In genomic region chr6:114397280-114397679, GRCm38 (mm10) we compare ENCODE assay signal across 8 mouse cellular contexts. TPM values are rescaled to one million over a fixed set of nuclear protein-coding genes. Genes with fewer than 3 reads are reported as not detected.
DNase-seq lines count a peak whose midpoint lies in the region; ATAC-seq and TF ChIP-seq lines count a peak whose summit lies in the region.

No protein-coding gene starts in this region.

- TF ChIP-seq CTCF in hindbrain, postnatal 0 days (IDR thresholded peaks at IDR 0.05; ENCODE audit: low read depth) = no peak

- H3K27me3 ChIP-seq in kidney, embryonic 16.5 days (ENCODE audit: insufficient read depth, low read length) = peaks cover 57% of the 10 kb centered on the region
- peaks cover 74% of the 10 kb centered on the region for H3K27me3 ChIP-seq in embryonic facial prominence, embryonic 12.5 days
- H3K27me3 ChIP-seq in hindbrain, postnatal 0 days (ENCODE audit: insufficient read depth, low read length) = peaks cover 13% of the 10 kb centered on the region
- peaks cover 33% of the 10 kb centered on the region for H3K27me3 ChIP-seq in midbrain, embryonic 16.5 days (ENCODE audit: control insufficient read depth, insufficient read depth, low read depth, low read length)

- H3K4me1 ChIP-seq in kidney, embryonic 16.5 days (ENCODE audit: insufficient read depth, low read length) = peaks cover 16% of the 10 kb centered on the region
- peaks cover 11% of the 10 kb centered on the region; the same call in 1 of the 2 replicates for H3K4me1 ChIP-seq in embryonic facial prominence, embryonic 12.5 days
- H3K4me1 ChIP-seq in hindbrain, postnatal 0 days (ENCODE audit: insufficient read depth, low read length) = no peaks in the 10 kb centered on the region
- peaks cover 3% of the 10 kb centered on the region; the same call in 1 of the 2 replicates for H3K4me1 ChIP-seq in midbrain, embryonic 16.5 days (ENCODE audit: control insufficient read depth, insufficient read depth, low read length)

- H3K4me3 ChIP-seq in kidney, embryonic 16.5 days (ENCODE audit: low read length) = peak overlapping the region; percentile 55
- peak overlapping the region; percentile 51 for H3K4me3 ChIP-seq in embryonic facial prominence, embryonic 12.5 days
- peak overlapping the region; percentile 53 for H3K4me3 ChIP-seq in hindbrain, postnatal 0 days (ENCODE audit: low read length)
- peak overlapping the region; percentile 53 for H3K4me3 ChIP-seq in midbrain, embryonic 16.5 days (ENCODE audit: low read depth, low read length)

- peak overlapping the region; percentile 94 for H3K4me2 ChIP-seq in kidney, embryonic 16.5 days (replicated peaks; ENCODE audit: low read depth, low read length)
- peak overlapping the region; percentile 96 for H3K4me2 ChIP-seq in embryonic facial prominence, embryonic 12.5 days (replicated peaks)
- H3K4me2 ChIP-seq in hindbrain, postnatal 0 days (ENCODE audit: low read depth, low read length) = peak overlapping the region; percentile 96
- H3K4me2 ChIP-seq in midbrain, embryonic 16.5 days (ENCODE audit: low read length) = peak overlapping the region; percentile 97

- no peak overlapping the region for H3K9ac ChIP-seq in kidney, embryonic 16.5 days (replicated peaks; ENCODE audit: low read length)
- H3K9ac ChIP-seq in embryonic facial prominence, embryonic 12.5 days = no peak overlapping the region
- H3K9ac ChIP-seq in hindbrain, postnatal 0 days (replicated peaks; ENCODE audit: low read length) = peak overlapping the region; percentile 41; the same call in 1 of the 2 replicates
- peak overlapping the region; percentile 56 for H3K9ac ChIP-seq in midbrain, embryonic 16.5 days (ENCODE audit: low read depth, low read length)

- H3K9me3 ChIP-seq in kidney, embryonic 16.5 days (ENCODE audit: low read length) = peaks cover 3% of the 10 kb centered on the region; the same call in 1 of the 2 replicates
- H3K9me3 ChIP-seq in embryonic facial prominence, embryonic 12.5 days = no peaks in the 10 kb centered on the region
- H3K9me3 ChIP-seq in hindbrain, postnatal 0 days (ENCODE audit: low read length) = no peaks in the 10 kb centered on the region
- H3K9me3 ChIP-seq in midbrain, embryonic 16.5 days (replicated peaks; ENCODE audit: control insufficient read depth, low read length, poor library complexity, severe bottlenecking) = no peaks in the 10 kb centered on the region

- H3K27ac ChIP-seq in kidney, embryonic 16.5 days (ENCODE audit: low read length) = no peak overlapping the region
- no peak overlapping the region for H3K27ac ChIP-seq in embryonic facial prominence, embryonic 12.5 days
- H3K27ac ChIP-seq in hindbrain, postnatal 0 days = no peak overlapping the region
- no peak overlapping the region for H3K27ac ChIP-seq in midbrain, embryonic 16.5 days (ENCODE audit: low read length)

- DNase-seq in kidney, adult 18-20 months = no peak
- DNase-seq in hindbrain, postnatal 0 days (ENCODE audit: low spot score) = no peak
- no peak for DNase-seq in frontal cortex, postnatal 36 days (ENCODE audit: low spot score in 2 of 2)
- no peak for DNase-seq in right cerebral cortex, postnatal 14 days
- no peak for DNase-seq in urinary bladder, postnatal 4 days (ENCODE audit: low spot score in 2 of 2)

- no peak for ATAC-seq in kidney, embryonic 16.5 days (ENCODE audit: low FRiP score, low TSS enrichment)
- no peak for ATAC-seq in embryonic facial prominence, embryonic 12.5 days (ENCODE audit: insufficient number of reproducible peaks, insufficient read depth, low FRiP score, low TSS enrichment)
- no peak for ATAC-seq in hindbrain, postnatal 0 days
- ATAC-seq in midbrain, embryonic 16.5 days = 0 out of 2 replicates have a peak, but pooled peaks have one; percentile 31

- no peaks in the 10 kb centered on the region for H3K36me3 ChIP-seq in kidney, embryonic 16.5 days (ENCODE audit: insufficient read depth, low read length)
- no peaks in the 10 kb centered on the region for H3K36me3 ChIP-seq in embryonic facial prominence, embryonic 12.5 days
- no peaks in the 10 kb centered on the region for H3K36me3 ChIP-seq in hindbrain, postnatal 0 days (ENCODE audit: insufficient read depth, low read length)
- H3K36me3 ChIP-seq in midbrain, embryonic 16.5 days (ENCODE audit: control insufficient read depth, insufficient read depth, low read length) = no peaks in the 10 kb centered on the region

- 6% methylated on average over 11 of the region's 11 CpGs for WGBS in kidney, embryonic 16.5 days
- WGBS in embryonic facial prominence, embryonic 12.5 days = 3% methylated on average over 11 of the region's 11 CpGs
- 8% methylated on average over 10 of the region's 11 CpGs for WGBS in hindbrain, postnatal 0 days
- WGBS in midbrain, embryonic 16.5 days = 8% methylated on average over 11 of the region's 11 CpGs

RNA-seq across cellular contexts. Expression of gene Hrh1, which starts 0.5 kb away (rescaled TPM):
- 0.13 and 0.21 TPM in 2 replicates for polyA plus RNA-seq in kidney, embryonic 16.5 days (2015; fragmentation: Nextera tagmentation; extraction: Ambion mirVana)
- polyA plus RNA-seq in embryonic facial prominence, embryonic 12.5 days (2016; fragmentation: Nextera tagmentation; extraction: Ambion mirVana) = 0.10 and 0.24 TPM in 2 replicates
- 2.4 and 5.3 TPM in 2 replicates for total RNA-seq in hindbrain, postnatal 0 days (2014; rRNA removed)
- polyA plus RNA-seq in hindbrain, postnatal 0 days (2015; fragmentation: Nextera tagmentation; extraction: Ambion mirVana) = 1.6 and 1.9 TPM in 2 replicates
- 1.5 and 1.8 TPM in 2 replicates for polyA plus RNA-seq in midbrain, embryonic 16.5 days (2015; fragmentation: Nextera tagmentation; extraction: Ambion mirVana)

Comparison
In these comparisons a context has a peak if more than half of its experiments do, and no peak if none do; other contexts are left out.
1. H3K9ac ChIP-seq: peak in hindbrain, postnatal 0 days (single experiment) and midbrain, embryonic 16.5 days (single experiment); none in kidney, embryonic 16.5 days (single experiment) and embryonic facial prominence, embryonic 12.5 days (single experiment).
2. Peak in every context shown above with its lines, with median percentiles within 50 percentile points of each other: H3K4me2 ChIP-seq and H3K4me3 ChIP-seq.